Comparison of ENCODE assay signal across 7 mouse cellular contexts in genomic region chr2:33436035-33436580, GRCm38 (mm10). TPM values are rescaled to one million over a fixed set of nuclear protein-coding genes. Genes with fewer than 3 reads are reported as not detected.
DNase-seq lines count a peak whose midpoint lies in the region; ATAC-seq lines count a peak whose summit lies in the region.

No protein-coding gene starts in this region.

- peak; percentile 72 for DNase-seq in R1 (ENCODE audit: low read depth, low spot score)
- DNase-seq in embryo, embryonic 11 days: peak; percentile 47
- DNase-seq in intestine, embryonic 14.5 days (ENCODE audit: low spot score): peak; percentile 54
- no peak for DNase-seq in testis, postnatal 10 days (ENCODE audit: low spot score)
- DNase-seq in T-cell, adult 2 months (ENCODE audit: low spot score): no peak
- DNase-seq in cerebellum, postnatal 36 days: no peak

- peak overlapping the region; percentile 33; the same call in 1 of the 2 replicates for H3K9ac ChIP-seq in intestine, embryonic 14.5 days (ENCODE audit: low read length)
- peak overlapping the region; percentile 34; the same call in 1 of the 2 replicates for H3K9ac ChIP-seq in midbrain, embryonic 12.5 days (replicated peaks)

- WGBS in intestine, embryonic 14.5 days: 1% methylated on average over 16 of the region's 16 CpGs
- 9% methylated on average over 16 of the region's 16 CpGs for WGBS in midbrain, embryonic 12.5 days

- peak overlapping the region; percentile 15 for H3K4me3 ChIP-seq in intestine, embryonic 14.5 days (ENCODE audit: low read depth, low read length)
- peak overlapping the region; percentile 24 for H3K4me3 ChIP-seq in midbrain, embryonic 12.5 days

- no peaks in the 10 kb centered on the region for H3K27me3 ChIP-seq in intestine, embryonic 14.5 days (replicated peaks; ENCODE audit: control insufficient read depth, insufficient read depth, low read length)
- peaks cover 22% of the 10 kb centered on the region for H3K27me3 ChIP-seq in midbrain, embryonic 12.5 days

- no peak for ATAC-seq in intestine, embryonic 14.5 days (replicated peaks; ENCODE audit: low FRiP score, low TSS enrichment, low read depth)
- ATAC-seq in midbrain, embryonic 12.5 days (ENCODE audit: low FRiP score, low read depth): no peak

- H3K4me1 ChIP-seq in intestine, embryonic 14.5 days (replicated peaks; ENCODE audit: control insufficient read depth, insufficient read depth, low read length): peaks cover 12% of the 10 kb centered on the region
- peaks cover 45% of the 10 kb centered on the region for H3K4me1 ChIP-seq in midbrain, embryonic 12.5 days

- no peaks in the 10 kb centered on the region for H3K36me3 ChIP-seq in intestine, embryonic 14.5 days (ENCODE audit: control insufficient read depth, insufficient read depth, low read length)
- H3K36me3 ChIP-seq in midbrain, embryonic 12.5 days: no peaks in the 10 kb centered on the region

- peak overlapping the region; percentile 47 for H3K4me2 ChIP-seq in intestine, embryonic 14.5 days (ENCODE audit: low read length)
- peak overlapping the region; percentile 52 for H3K4me2 ChIP-seq in midbrain, embryonic 12.5 days (replicated peaks)

- no peak overlapping the region for H3K27ac ChIP-seq in intestine, embryonic 14.5 days (ENCODE audit: low read depth)
- H3K27ac ChIP-seq in midbrain, embryonic 12.5 days (replicated peaks): peak overlapping the region; percentile 27; the same call in 1 of the 2 replicates

- no peaks in the 10 kb centered on the region for H3K9me3 ChIP-seq in intestine, embryonic 14.5 days (ENCODE audit: control insufficient read depth, low read length)
- H3K9me3 ChIP-seq in midbrain, embryonic 12.5 days: no peaks in the 10 kb centered on the region

RNA-seq across cellular contexts. Expression of gene Zbtb34, which starts 5.0 kb away (rescaled TPM):
- polyA plus RNA-seq in intestine, embryonic 14.5 days (2014; fragmentation: Nextera tagmentation; extraction: Ambion mirVana): 6.0 and 7.1 TPM in 2 replicates
- polyA plus RNA-seq in midbrain, embryonic 12.5 days (2016; fragmentation: Nextera tagmentation; extraction: Ambion mirVana): 10.2 and 11.1 TPM in 2 replicates

RNA-seq across cellular contexts. Expression of gene Zbtb43, which starts 32.3 kb away (rescaled TPM):
- 18.9 and 19.0 TPM in 2 replicates for polyA plus RNA-seq in intestine, embryonic 14.5 days (2014; fragmentation: Nextera tagmentation; extraction: Ambion mirVana)
- polyA plus RNA-seq in midbrain, embryonic 12.5 days (2016; fragmentation: Nextera tagmentation; extraction: Ambion mirVana): 29.2 and 30.7 TPM in 2 replicates

Comparison
In these comparisons a context has a peak if more than half of its experiments do, and no peak if none do; other contexts are left out.
1. DNase-seq: peak in R1 (single experiment), embryo, embryonic 11 days (single experiment) and intestine, embryonic 14.5 days (single experiment); none in testis, postnatal 10 days (single experiment), T-cell, adult 2 months (single experiment) and cerebellum, postnatal 36 days (0 of 2).